Mouse (Mus musculus) heart, postnatal 0 days (tissue): ENCODE results near the gene Arhgap11a.

Experiments
- CTCF ChIP-seq: IDR thresholded peaks from 2 replicates; pipeline ENCODE4 v1.5.1; 2016; ENCODE audit warnings: antibody characterized with exemption, control low read depth, low read depth
- EP300 ChIP-seq: IDR thresholded peaks from 2 replicates; pipeline ENCODE4 v1.6.1; 2016; ENCODE audit warnings: antibody characterized with exemption, low read depth

DNA sequence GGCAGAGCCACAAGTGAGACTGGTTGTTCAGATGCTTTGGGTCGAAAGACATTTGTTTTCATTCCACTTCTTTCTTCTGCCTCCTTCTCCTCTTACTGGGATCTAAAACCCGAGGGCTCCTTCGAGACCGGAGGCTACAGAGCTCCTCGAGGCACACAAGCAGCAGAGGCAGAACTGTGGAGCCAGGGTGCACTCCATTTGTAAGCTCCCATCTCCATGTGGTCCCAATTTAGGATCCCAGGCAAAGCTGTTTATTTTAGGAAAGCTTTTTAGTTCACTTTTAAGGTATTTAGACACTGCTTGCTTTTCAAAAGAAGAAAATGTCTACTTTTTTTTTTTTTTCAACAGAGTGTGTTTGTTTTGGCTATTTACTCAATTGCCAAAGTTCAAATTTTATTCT lies 47.6 kb downstream of the Arhgap11a start:
- TF ChIP-seq EP300 (no peak), CTCF (no peak)
